38 mouse cellular contexts compared by ENCODE assay signal in genomic region chr9:106573366-106573765, GRCm38 (mm10). TPM values are rescaled to one million over a fixed set of nuclear protein-coding genes. Genes with fewer than 3 reads are reported as not detected.
"Had no signal": no experiment of that assay in that cellular context is flagged by ENCODE, and none has a peak within 500 bp of the region (broad histone marks: within the 10 kb centered on the region; RNA-seq: fewer than 3 reads in every experiment).

No protein-coding gene starts in this region.

- ATAC-seq: hindbrain, postnatal 0 days; intestine, embryonic 16.5 days; liver, embryonic 12.5 days had no signal

- H3K27me3 ChIP-seq: heart, embryonic 15.5 days; hindbrain, embryonic 12.5 days; hindbrain, embryonic 15.5 days; kidney, embryonic 15.5 days; limb, embryonic 13.5 days; limb, embryonic 15.5 days; liver, embryonic 12.5 days had no signal

- H3K4me1 ChIP-seq: heart, embryonic 13.5 days; heart, embryonic 15.5 days; hindbrain, embryonic 10.5 days; hindbrain, embryonic 12.5 days; hindbrain, embryonic 15.5 days; kidney, embryonic 15.5 days; limb, embryonic 13.5 days; limb, embryonic 15.5 days; liver, embryonic 12.5 days had no signal

- H3K4me3 ChIP-seq: gastrocnemius, adult 2 months; heart, adult 2 months; heart, embryonic 13.5 days; heart, embryonic 15.5 days; hindbrain, embryonic 10.5 days; hindbrain, embryonic 12.5 days; hindbrain, embryonic 15.5 days; kidney, embryonic 15.5 days; layer of hippocampus, adult 2 months; left cerebral cortex, adult 2 months; limb, embryonic 13.5 days; limb, embryonic 15.5 days; liver, embryonic 12.5 days had no signal

- DNase-seq: gastrocnemius, adult 2 months; gastrocnemius, postnatal 10 days; gastrocnemius, postnatal 25 days; heart, adult 2 months; heart, postnatal 14 days; heart, postnatal 4 days; kidney, adult 11 months; kidney, adult 2 months; kidney, adult 9 months; kidney, postnatal 4 days; left cerebral cortex, postnatal 4 days had no signal

- H3K36me3 ChIP-seq: heart, embryonic 13.5 days; heart, embryonic 15.5 days; hindbrain, embryonic 10.5 days; hindbrain, embryonic 12.5 days; hindbrain, embryonic 15.5 days; kidney, embryonic 15.5 days; limb, embryonic 13.5 days; limb, embryonic 15.5 days; liver, embryonic 12.5 days had no signal

- H3K9me3 ChIP-seq: heart, embryonic 13.5 days; heart, embryonic 15.5 days; hindbrain, embryonic 10.5 days; hindbrain, embryonic 12.5 days; hindbrain, embryonic 15.5 days; kidney, embryonic 15.5 days; limb, embryonic 13.5 days; limb, embryonic 15.5 days; liver, embryonic 12.5 days had no signal

- H3K9ac ChIP-seq: heart, embryonic 13.5 days; heart, embryonic 15.5 days; hindbrain, embryonic 12.5 days; hindbrain, embryonic 15.5 days; kidney, embryonic 15.5 days; limb, embryonic 13.5 days; limb, embryonic 15.5 days; liver, embryonic 12.5 days; liver, embryonic 14.5 days had no signal

- H3K27ac ChIP-seq: gastrocnemius, adult 2 months; heart, adult 2 months; heart, embryonic 13.5 days; heart, embryonic 15.5 days; hindbrain, embryonic 10.5 days; hindbrain, embryonic 12.5 days; hindbrain, embryonic 15.5 days; hindbrain, postnatal 0 days; kidney, embryonic 15.5 days; kidney, postnatal 0 days; layer of hippocampus, adult 2 months; left cerebral cortex, adult 2 months; limb, embryonic 13.5 days; limb, embryonic 15.5 days; liver, embryonic 12.5 days; liver, embryonic 14.5 days had no signal

- H3K4me2 ChIP-seq: heart, embryonic 11.5 days; heart, embryonic 13.5 days; heart, embryonic 15.5 days; hindbrain, embryonic 12.5 days; hindbrain, embryonic 15.5 days; kidney, embryonic 15.5 days; limb, embryonic 13.5 days; limb, embryonic 15.5 days; liver, embryonic 12.5 days had no signal

RNA-seq across cellular contexts. Expression of gene Iqcf4, which starts 2.6 kb away (rescaled TPM):
- total RNA-seq: gastrocnemius, adult 2 months; gastrocnemius, postnatal 10 days; gastrocnemius, postnatal 25 days; gastrocnemius, postnatal 4 days; granulocyte monocyte progenitor cell, adult 5-6 weeks; heart, adult 2 months; heart, postnatal 14 days; heart, postnatal 4 days; hindbrain, postnatal 0 days; layer of hippocampus, adult 2 months; layer of hippocampus, postnatal 10 days; layer of hippocampus, postnatal 25 days; left cerebral cortex, adult 2 months; left cerebral cortex, postnatal 10 days; left cerebral cortex, postnatal 25 days; left cerebral cortex, postnatal 4 days; liver, adult 2 months had no signal
- polyA plus RNA-seq: heart, adult 2 months; heart, embryonic 11.5 days; heart, embryonic 13.5 days; heart, embryonic 15.5 days; heart, postnatal 0 days; hindbrain, embryonic 10.5 days; hindbrain, embryonic 12.5 days; hindbrain, embryonic 15.5 days; hindbrain, postnatal 0 days; intestine, embryonic 14.5 days; intestine, embryonic 16.5 days; kidney, adult 2 months; kidney, embryonic 15.5 days; kidney, postnatal 0 days; limb, embryonic 11.5 days; limb, embryonic 13.5 days; limb, embryonic 15.5 days; liver, adult 2 months; liver, embryonic 12.5 days; liver, embryonic 14.5 days; liver, embryonic 16.5 days had no signal

RNA-seq across cellular contexts. Expression of gene Iqcf3, which starts 11.9 kb away (rescaled TPM):
- total RNA-seq: gastrocnemius, adult 2 months; gastrocnemius, postnatal 10 days; gastrocnemius, postnatal 25 days; gastrocnemius, postnatal 4 days; granulocyte monocyte progenitor cell, adult 5-6 weeks; heart, adult 2 months; heart, postnatal 14 days; heart, postnatal 4 days; hindbrain, postnatal 0 days; layer of hippocampus, adult 2 months; layer of hippocampus, postnatal 10 days; layer of hippocampus, postnatal 25 days; left cerebral cortex, adult 2 months; left cerebral cortex, postnatal 10 days; left cerebral cortex, postnatal 25 days; left cerebral cortex, postnatal 4 days; liver, adult 2 months had no signal
- polyA plus RNA-seq: heart, adult 2 months; heart, embryonic 11.5 days; heart, embryonic 13.5 days; heart, embryonic 15.5 days; heart, postnatal 0 days; hindbrain, embryonic 10.5 days; hindbrain, embryonic 12.5 days; hindbrain, embryonic 15.5 days; hindbrain, postnatal 0 days; intestine, embryonic 14.5 days; intestine, embryonic 16.5 days; kidney, embryonic 15.5 days; kidney, postnatal 0 days; limb, embryonic 11.5 days; limb, embryonic 13.5 days; limb, embryonic 15.5 days; liver, adult 2 months; liver, embryonic 12.5 days; liver, embryonic 14.5 days; liver, embryonic 16.5 days had no signal

RNA-seq across cellular contexts. Expression of gene Iqcf6, which starts 53.0 kb away (rescaled TPM):
- total RNA-seq: gastrocnemius, adult 2 months; gastrocnemius, postnatal 10 days; gastrocnemius, postnatal 25 days; gastrocnemius, postnatal 4 days; granulocyte monocyte progenitor cell, adult 5-6 weeks; heart, adult 2 months; heart, postnatal 14 days; heart, postnatal 4 days; hindbrain, postnatal 0 days; layer of hippocampus, adult 2 months; layer of hippocampus, postnatal 10 days; layer of hippocampus, postnatal 25 days; left cerebral cortex, adult 2 months; left cerebral cortex, postnatal 10 days; left cerebral cortex, postnatal 25 days; left cerebral cortex, postnatal 4 days; liver, adult 2 months had no signal
- polyA plus RNA-seq: heart, adult 2 months; heart, embryonic 11.5 days; heart, embryonic 13.5 days; heart, embryonic 15.5 days; heart, postnatal 0 days; hindbrain, embryonic 10.5 days; hindbrain, embryonic 12.5 days; hindbrain, embryonic 15.5 days; hindbrain, postnatal 0 days; intestine, embryonic 14.5 days; intestine, embryonic 16.5 days; kidney, adult 2 months; kidney, embryonic 15.5 days; kidney, postnatal 0 days; limb, embryonic 11.5 days; limb, embryonic 13.5 days; limb, embryonic 15.5 days; liver, adult 2 months; liver, embryonic 12.5 days; liver, embryonic 14.5 days; liver, embryonic 16.5 days had no signal

RNA-seq across cellular contexts. Expression of gene Iqcf5, which starts 59.0 kb away (rescaled TPM):
- total RNA-seq: gastrocnemius, adult 2 months; gastrocnemius, postnatal 10 days; gastrocnemius, postnatal 25 days; gastrocnemius, postnatal 4 days; granulocyte monocyte progenitor cell, adult 5-6 weeks; heart, adult 2 months; heart, postnatal 14 days; heart, postnatal 4 days; hindbrain, postnatal 0 days; layer of hippocampus, adult 2 months; layer of hippocampus, postnatal 25 days; left cerebral cortex, adult 2 months; left cerebral cortex, postnatal 25 days; liver, adult 2 months had no signal
- polyA plus RNA-seq: heart, adult 2 months; heart, embryonic 11.5 days; heart, embryonic 13.5 days; heart, embryonic 15.5 days; heart, postnatal 0 days; hindbrain, embryonic 10.5 days; hindbrain, embryonic 12.5 days; hindbrain, embryonic 15.5 days; hindbrain, postnatal 0 days; intestine, embryonic 14.5 days; intestine, embryonic 16.5 days; kidney, embryonic 15.5 days; kidney, postnatal 0 days; limb, embryonic 11.5 days; limb, embryonic 13.5 days; limb, embryonic 15.5 days; liver, adult 2 months; liver, embryonic 12.5 days; liver, embryonic 14.5 days; liver, embryonic 16.5 days had no signal
